Mouse (Mus musculus): Measurements from ENCODE around the gene Gramd1c.
A peak's percentile ranks its signal among the peaks of the same experiment; 100 is the strongest.

The Gramd1c gene

DNA sequence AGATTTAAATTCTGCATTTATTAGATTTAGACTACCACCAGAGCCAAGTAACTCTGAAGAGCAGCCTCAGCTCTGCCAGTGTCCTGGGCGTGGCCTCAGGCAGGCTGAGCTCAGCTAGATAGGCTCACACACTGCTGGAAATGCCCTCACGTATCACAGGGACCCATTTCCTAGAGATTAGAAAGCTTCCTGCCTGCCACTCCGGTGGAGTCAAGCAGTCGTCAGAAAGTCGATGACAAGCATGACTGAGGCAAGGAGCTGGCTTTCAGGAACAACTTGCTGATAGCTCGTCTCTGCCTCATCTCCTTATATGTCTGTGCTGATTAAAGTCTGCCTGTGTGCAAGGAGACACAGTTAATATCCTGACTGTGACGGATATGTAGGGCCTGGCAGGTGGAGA, 44.8 kb downstream of the Gramd1c start:
- DNase-seq, result peak; percentile 66

DNA sequence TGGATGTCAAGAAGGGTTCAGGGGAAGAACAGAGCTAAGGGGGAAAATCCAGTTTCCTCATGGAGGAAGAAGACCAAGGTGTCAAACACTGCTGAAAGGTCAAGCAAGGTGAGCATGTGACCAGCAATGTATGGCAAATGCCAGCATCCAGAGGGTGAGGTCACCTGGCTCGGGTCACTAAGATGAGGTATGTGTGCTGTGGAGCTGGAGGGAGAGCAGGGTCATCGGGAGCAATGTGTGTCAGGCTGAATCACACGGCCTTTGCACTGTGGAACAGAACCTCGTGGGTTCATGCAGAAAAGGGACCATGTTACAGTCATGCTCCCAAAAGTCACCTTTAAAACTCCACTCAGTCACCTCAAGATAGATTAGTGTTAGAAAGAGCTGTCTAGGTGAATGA, 45.4 kb downstream of the Gramd1c start:
- DNase-seq, result no peak

GRCm38 (mm10) chr16:44016164-44016563, 47.0 kb downstream of the Gramd1c start:
- DNase-seq, result peak; percentile 85

- no peak for DNase-seq
These were observed 47.6 kb downstream of the Gramd1c start for GRCm38 (mm10) chr16:44015416-44016158.

GRCm38 (mm10) chr16:44011010-44011409, 52.1 kb downstream of the Gramd1c start:
- peak; percentile 61 for DNase-seq

- no peak for DNase-seq
These were observed 61.1 kb downstream of the Gramd1c start for GRCm38 (mm10) chr16:44002086-44002485.

DNA sequence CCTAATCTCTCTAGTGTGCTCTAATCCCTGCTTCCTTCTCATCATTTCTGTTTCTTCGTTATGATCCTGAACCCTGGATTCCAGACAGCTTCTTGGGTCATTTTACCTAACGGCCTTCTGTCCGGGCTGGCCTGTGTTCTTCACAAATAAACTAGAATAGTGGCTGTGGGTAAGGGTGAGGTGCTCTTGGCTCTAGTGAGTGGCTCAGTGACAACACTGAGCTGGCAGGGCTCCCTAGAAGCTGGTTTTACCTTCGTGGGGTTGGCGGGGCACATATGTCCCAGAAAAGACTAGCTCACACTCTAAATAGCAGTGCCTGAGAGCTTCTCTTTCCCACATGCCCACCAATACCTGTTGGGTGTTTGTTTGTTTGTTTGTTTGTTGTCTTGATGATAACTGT, 63.6 kb downstream of the Gramd1c start:
- no peak for DNase-seq

DNA sequence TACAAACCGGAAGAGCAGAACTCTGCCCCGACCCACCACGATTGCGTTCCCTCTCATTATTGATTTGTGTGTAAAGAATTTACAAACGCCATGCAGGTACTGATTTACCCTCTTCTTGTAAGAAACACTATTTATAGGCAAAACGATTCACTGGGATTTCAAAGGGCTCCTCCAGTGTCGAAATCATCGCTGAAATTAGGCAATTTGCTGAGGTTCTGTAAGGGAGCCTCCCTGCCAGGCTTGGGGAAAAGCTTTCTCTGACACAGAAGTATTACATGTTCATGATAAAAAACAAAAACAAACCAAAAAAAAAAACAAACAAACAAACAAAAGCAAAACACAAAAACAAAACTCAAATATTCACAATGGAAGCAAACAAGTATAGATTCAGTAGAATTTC, 64.0 kb downstream of the Gramd1c start:
- DNase-seq, result no peak

GRCm38 (mm10) chr16:43994623-43995022, 68.5 kb downstream of the Gramd1c start:
- DNase-seq, result no peak

GRCm38 (mm10) chr16:43986299-43986698, 76.8 kb downstream of the Gramd1c start:
- DNase-seq, result peak; percentile 66

DNA sequence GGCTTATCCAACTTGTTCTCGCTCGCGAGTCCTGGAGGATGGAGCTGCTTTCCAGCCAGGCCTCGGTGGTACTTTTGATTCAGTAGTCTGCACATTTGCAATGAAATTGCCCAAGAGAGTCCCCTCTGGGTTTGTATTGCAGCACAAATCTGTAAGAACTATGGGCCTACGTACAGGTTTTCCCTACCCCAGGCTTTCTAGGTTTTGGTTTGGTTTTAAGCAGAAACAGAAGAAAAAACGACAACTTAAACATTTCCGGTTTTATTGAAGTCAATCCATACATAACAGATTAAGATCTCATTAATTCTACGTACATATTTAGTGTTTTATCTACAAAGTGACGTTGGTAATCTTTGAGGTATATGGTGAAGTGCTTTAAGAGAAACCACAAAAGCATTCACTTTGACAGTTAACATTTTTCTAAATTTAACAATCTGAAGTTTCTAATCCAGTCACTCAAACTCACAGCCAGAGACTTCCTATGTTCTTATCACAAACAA, 83.0 kb downstream of the Gramd1c start:
- DNase-seq, result peak; percentile 17

DNA sequence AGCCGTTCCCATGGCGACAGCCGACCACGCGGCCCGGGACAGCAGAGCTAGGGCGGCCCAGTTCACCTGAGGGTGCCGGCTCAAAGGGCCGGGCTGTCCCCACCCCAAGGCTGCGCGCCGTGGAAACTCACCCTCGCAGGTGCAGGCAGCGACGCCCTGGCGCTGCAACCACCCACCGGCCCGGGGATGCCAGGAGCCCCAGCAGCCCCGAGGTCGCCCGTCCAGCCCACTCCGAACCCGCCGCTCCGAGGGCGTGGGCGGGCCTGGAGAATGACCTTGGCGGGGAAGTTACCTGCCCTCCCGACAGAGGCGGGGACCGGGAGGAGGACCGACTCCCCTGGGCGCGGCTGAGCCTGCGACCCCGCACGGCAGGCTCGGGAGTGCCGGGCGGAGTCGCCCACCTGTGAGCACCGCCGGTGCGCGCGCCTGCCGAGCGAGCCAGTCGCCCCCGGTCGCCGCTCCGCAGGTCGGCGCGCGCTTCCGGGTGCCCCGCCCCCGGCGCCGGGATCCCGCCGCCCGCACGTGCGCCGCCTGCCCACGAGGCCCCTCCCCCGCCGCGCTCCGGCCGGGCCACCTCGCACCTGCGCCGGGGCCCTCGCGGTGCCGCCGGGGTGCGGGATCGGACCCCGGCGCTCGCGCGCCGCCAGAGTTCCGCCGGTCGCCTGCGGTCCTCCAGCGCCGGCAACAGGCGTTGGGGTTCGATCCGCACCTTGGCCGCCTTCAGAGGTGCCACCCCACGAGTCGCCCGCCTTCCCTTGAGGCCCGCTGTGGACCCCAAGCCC, 83.6 kb downstream of the Gramd1c start, which contains the start of gene Zdhhc23:
TSS of gene Zdhhc23 (minus strand) at position 464 of the 782 bp plus-strand sequence.
- peak; percentile 90 for DNase-seq

DNA sequence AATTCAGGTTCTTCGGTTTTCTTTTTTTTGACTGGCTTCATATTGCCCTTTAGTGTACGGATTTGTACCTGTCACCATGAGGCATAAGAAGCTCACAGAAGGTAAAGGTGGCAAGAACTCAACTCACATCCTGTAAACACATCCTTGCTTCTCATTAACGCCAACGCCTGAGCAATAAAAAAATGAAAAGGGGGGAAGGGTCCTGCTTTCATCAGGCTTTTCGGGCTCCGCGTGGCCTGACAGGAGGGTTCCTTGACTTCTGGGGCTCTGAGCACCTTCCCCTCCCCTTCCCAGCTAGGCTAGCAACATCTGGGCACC, 84.2 kb downstream of the Gramd1c start:
- DNase-seq, result no peak

- peak; percentile 87 for DNase-seq
These were observed 89.4 kb downstream of the Gramd1c start for GRCm38 (mm10) chr16:43973606-43974220.

DNA sequence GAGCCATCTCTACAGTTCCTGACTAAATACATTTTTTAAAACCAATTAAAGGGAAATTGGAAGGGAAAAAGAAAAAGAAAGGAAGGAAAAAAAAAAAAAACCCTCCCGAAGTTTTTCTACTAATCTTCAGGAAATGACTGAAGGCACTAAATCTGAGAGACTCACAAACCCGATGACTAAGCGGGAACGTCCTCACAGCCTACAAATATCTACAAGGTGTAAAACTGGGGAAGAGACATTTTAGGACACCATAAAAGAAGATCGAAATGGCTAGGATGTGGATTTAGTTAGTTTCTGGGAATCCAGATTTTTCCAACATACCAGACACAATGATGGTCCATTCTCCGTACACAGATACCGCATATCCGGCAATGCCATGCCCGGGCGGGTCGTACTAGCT, 90.0 kb downstream of the Gramd1c start:
- DNase-seq, result no peak

DNA sequence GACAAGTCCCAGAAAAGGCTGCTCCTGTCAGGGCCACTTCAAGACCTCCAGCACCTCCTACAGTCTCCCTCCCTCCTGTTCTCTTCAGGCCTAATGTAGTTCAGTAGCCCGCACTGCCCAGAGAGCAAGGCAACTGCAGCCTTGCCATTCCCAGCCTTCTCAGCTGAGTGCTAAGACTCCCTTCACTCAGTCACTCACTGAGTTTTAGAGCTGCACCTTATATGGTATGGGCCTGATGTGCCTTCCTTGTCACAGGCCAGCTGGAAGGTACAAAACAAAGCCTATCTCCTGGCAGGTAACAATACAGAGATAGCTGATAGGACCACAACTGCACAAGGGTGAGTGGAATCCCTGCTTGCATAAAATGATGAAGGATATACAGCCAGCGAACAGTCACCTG, 90.8 kb downstream of the Gramd1c start:
- peak; percentile 61 for DNase-seq

DNA sequence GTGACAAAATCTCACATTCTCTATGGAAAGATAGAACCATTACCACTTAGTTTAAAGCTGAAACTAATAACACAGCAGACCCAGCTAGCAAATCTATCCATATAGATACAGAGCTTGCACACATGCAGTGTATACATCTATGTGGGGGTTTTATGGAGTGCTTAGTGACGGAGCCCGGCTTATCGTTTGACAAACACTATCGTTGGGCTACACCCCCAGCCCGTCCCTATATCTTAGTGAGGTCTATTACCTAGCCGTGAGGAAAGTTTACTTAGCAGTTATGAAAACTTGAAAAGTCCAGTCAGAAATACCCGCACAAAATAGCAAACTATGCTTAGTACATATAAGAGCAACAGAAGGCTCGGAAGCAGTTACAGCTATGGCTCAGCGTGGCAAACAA, 91.4 kb downstream of the Gramd1c start:
- DNase-seq, result no peak

DNA sequence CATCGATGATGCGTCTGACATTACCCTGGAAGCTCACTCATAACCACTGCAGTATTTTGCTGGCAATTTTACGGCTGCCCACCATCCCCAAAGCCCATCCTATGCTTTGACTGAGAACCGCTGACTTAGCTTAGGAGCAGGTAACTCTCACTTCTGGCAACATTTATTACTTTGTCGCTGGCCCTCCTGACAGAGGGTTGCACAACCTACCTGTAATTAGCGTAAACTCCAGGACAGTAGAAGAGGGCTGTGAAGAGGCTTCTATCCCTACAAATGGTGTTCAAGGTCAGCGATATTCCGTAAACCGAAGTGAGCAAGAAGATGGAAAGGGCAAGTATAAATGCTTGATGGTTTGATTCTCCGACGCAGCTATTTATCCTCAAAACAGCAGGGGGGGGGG, 92.0 kb downstream of the Gramd1c start:
- DNase-seq, result no peak

DNA sequence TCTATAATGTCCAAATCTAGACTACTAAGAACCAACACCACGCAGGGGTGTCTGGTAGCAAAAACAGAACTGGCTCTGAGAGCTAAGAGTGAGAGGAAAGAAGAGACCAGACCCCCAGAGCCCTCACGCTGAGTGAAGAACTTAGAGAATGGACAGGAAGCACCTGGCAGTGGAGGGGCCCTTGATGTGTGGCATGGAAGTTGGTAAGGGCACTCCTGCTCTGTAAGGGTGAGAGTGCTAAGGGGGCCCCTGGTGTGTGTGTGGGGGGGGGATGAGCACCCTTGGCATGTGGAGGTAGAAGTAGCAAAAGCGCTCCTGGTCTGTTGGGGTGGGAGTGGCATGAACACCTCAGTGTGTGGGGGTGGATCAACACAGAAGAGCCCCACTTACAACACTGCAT, 92.7 kb downstream of the Gramd1c start:
- peak; percentile 59 for DNase-seq

DNA sequence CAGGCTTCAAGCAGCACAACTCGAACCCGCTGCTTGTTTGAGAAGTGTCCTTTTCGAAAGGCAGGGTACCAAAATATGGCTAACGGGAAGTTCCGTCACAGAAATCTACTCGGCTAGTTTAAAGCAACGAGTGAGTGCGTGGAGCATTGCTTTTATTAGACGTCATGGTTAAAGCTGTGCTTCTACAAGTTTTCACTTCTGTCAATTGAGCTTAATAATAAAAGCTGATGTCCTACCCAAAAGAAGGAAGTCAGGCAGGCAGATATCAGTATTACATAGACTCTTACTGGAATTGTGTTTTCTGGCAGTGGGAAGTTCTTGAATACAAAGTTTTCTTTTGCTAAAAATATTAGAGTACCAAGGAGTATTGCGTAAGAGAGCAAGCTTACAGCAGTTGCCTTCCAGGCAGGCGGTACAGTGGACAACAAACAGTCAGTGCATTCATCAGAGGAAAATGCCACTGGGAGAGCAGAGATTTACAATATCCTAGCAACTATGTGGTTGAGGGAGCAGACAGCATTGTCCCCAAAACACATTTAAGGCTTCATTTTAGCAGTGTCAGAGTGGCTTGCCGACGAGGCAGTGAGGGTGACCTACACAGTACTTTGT, 97.3 kb downstream of the Gramd1c start:
- DNase-seq, result peak; percentile 92

DNA sequence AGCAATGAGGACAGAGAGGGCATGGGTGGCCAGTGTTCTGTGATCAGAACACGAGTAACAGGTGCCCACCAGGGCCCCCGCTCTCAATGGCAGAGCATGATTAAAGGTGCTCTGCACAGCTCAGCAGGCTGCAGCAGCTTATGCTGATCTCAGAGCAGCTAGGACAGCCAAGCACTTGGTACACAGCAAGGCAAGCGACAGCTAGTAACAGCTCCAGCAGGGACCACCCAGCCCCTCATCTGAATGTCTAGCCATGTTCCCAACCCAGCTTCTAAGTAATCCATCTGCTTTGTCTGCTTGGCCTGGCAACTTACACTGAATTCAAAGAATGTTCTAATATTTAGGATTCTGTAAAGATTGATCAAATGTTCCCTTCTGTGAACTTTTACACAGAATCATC, 99.4 kb downstream of the Gramd1c start:
- no peak for DNase-seq

DNA sequence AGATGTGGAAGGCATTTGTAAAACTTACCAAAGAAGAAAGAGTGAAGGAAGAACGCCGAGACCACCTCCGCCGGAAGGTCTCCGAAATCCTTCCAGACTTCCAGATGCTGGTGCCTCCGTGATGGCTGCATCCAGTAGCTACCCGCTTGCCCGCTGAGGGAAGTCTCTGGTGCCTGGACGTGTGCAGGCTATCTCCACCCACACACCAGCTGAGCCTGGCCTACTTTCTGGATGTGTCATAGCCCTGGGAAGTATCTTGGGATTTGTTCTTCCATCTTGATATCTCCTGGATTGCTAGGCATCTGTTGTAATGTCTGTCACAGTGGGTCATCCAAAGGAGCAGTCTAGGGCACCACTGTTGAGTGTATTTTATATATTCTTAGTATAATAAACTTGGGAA, 99.9 kb downstream of the Gramd1c start:
- DNase-seq, result peak; percentile 55

GRCm38 (mm10) chr16:43958038-43958437, 105.1 kb downstream of the Gramd1c start:
- peak; percentile 46 for DNase-seq
